Mouse (Mus musculus): Measurements from ENCODE around the gene Mgarp.
"Not testable (repeated sequence)": the region's sequence is repeated elsewhere in the genome, so short reads cannot be mapped to it uniquely, and the experiment has no call there.

The Mgarp gene

GRCm38 (mm10) chr3:51397700-51398299 lies 1.3 kb upstream of the Mgarp start:
- peak; percentile 55 for DNase-seq (ENCODE audit: low read depth, low spot score)

GRCm38 (mm10) chr3:51395461-51396145 lies 935 bp downstream of the Mgarp start:
- no peak for DNase-seq (ENCODE audit: low read depth, low spot score)

GRCm38 (mm10) chr3:51394881-51395280 lies 1.7 kb downstream of the Mgarp start:
- no peak for DNase-seq (ENCODE audit: low read depth, low spot score)

GRCm38 (mm10) chr3:51393651-51394050 lies 2.9 kb downstream of the Mgarp start:
- no peak for DNase-seq (ENCODE audit: low read depth, low spot score)

- DNase-seq (ENCODE audit: low read depth, low spot score): not testable (repeated sequence)
Observed at GRCm38 (mm10) chr3:51393018-51393417, 3.5 kb downstream of the Mgarp start.

GRCm38 (mm10) chr3:51391591-51391990 lies 4.9 kb downstream of the Mgarp start:
- no peak for DNase-seq (ENCODE audit: low read depth, low spot score)

GRCm38 (mm10) chr3:51391095-51391494 lies 5.4 kb downstream of the Mgarp start:
- DNase-seq (ENCODE audit: low read depth, low spot score): no peak

GRCm38 (mm10) chr3:51388904-51389303 lies 7.6 kb downstream of the Mgarp start:
- no peak for DNase-seq (ENCODE audit: low read depth, low spot score)

GRCm38 (mm10) chr3:51387868-51388381 lies 8.6 kb downstream of the Mgarp start:
- no peak for DNase-seq (ENCODE audit: low read depth, low spot score)

- DNase-seq (ENCODE audit: low read depth, low spot score): no peak
Observed at GRCm38 (mm10) chr3:51387134-51387451, 9.4 kb downstream of the Mgarp start.

GRCm38 (mm10) chr3:51386441-51387133 lies 10.0 kb downstream of the Mgarp start:
- no peak for DNase-seq (ENCODE audit: low read depth, low spot score)

- DNase-seq (ENCODE audit: low read depth, low spot score): no peak
Observed at GRCm38 (mm10) chr3:51383409-51383808, 13.1 kb downstream of the Mgarp start.

- no peak for DNase-seq (ENCODE audit: low read depth, low spot score)
Observed at GRCm38 (mm10) chr3:51380660-51381014, 15.9 kb downstream of the Mgarp start.

- DNase-seq (ENCODE audit: low read depth, low spot score): no peak
Observed at GRCm38 (mm10) chr3:51379786-51380659, 16.5 kb downstream of the Mgarp start.

- DNase-seq (ENCODE audit: low read depth, low spot score): peak; percentile 45
Observed at GRCm38 (mm10) chr3:51378665-51378946, 17.9 kb downstream of the Mgarp start.

- DNase-seq (ENCODE audit: low read depth, low spot score): peak; percentile 66
Observed at GRCm38 (mm10) chr3:51377878-51378664, 18.5 kb downstream of the Mgarp start.

- peak; percentile 87 for DNase-seq (ENCODE audit: low read depth, low spot score)
Observed at GRCm38 (mm10) chr3:51375307-51376265, 21.0 kb downstream of the Mgarp start.

- no peak for DNase-seq (ENCODE audit: low read depth, low spot score)
Observed at GRCm38 (mm10) chr3:51373544-51373943, 23.0 kb downstream of the Mgarp start.

GRCm38 (mm10) chr3:51372883-51373282 lies 23.7 kb downstream of the Mgarp start:
- no peak for DNase-seq (ENCODE audit: low read depth, low spot score)

- DNase-seq (ENCODE audit: low read depth, low spot score): no peak
Observed at GRCm38 (mm10) chr3:51371826-51372225, 24.7 kb downstream of the Mgarp start.
